Mouse (Mus musculus) brain, embryonic 14.5 days (tissue): ENCODE measurements around the gene Anks6.
A peak's percentile ranks its signal among the peaks of the same experiment; 100 is the strongest.

Source experiments
- CTCF ChIP-seq: fragments of 200-500 bp; IDR thresholded peaks from 2 replicates; pipeline ENCODE4 v1.5.1; 2012; ENCODE audit warnings: inconsistent platforms, mild to moderate bottlenecking, moderate library complexity, borderline replicate concordance; ENCODE audit not compliant: insufficient read depth, insufficient read length; ENCODE audit errors: extremely low read depth
- POLR2A ChIP-seq: fragments of 200-500 bp; IDR thresholded peaks from 2 replicates; pipeline ENCODE4 v1.6.1; 2012; ENCODE audit warnings: mild to moderate bottlenecking, inconsistent platforms, borderline replicate concordance; ENCODE audit not compliant: poor library complexity, insufficient read depth, insufficient read length, severe bottlenecking; ENCODE audit errors: extremely low read depth

- TF ChIP-seq POLR2A (peak; percentile 54; the same call in 1 of the 2 replicates), CTCF (no peak)
These were observed at the start of gene Anks6 for GRCm38 (mm10) chr4:47056791-47057509.
